Mouse (Mus musculus) liver, embryonic 11.5 days (tissue): ENCODE results near the gene Recql5. TPM values are rescaled to one million over a fixed set of nuclear protein-coding genes. Genes with fewer than 3 reads are reported as not detected.

Source experiments
- ATAC-seq: fragments of 200-750 bp; cut with Nextera tagmentation; replicated peaks from 2 replicates; pipeline ENCODE4 v1.8.0; 2017; ENCODE audit warnings: moderate number of reproducible peaks, mild to moderate bottlenecking, moderate TSS enrichment, moderate library complexity; ENCODE audit not compliant: low FRiP score
- DNase-seq: peaks from one replicate; pipeline ENCODE4 v3.0.0-alpha.2; 2017; ENCODE audit warnings: low spot score
- H3K27ac ChIP-seq: fragments of 300-500 bp; sonication (generic); 2 replicates; pipeline ENCODE4 v1.5.1; 2014; ENCODE audit warnings: mild to moderate bottlenecking, low read depth, low read length, control low read depth
- H3K27me3 ChIP-seq: fragments of 300-500 bp; sonication (generic); replicated peaks from 2 replicates; pipeline ENCODE4 v1.6.1; 2014; ENCODE audit warnings: low read length, mixed read lengths; ENCODE audit not compliant: control insufficient read depth, insufficient read depth
- H3K36me3 ChIP-seq: fragments of 300-500 bp; sonication (generic); 2 replicates; pipeline ENCODE4 v1.6.1; 2014; ENCODE audit warnings: mild to moderate bottlenecking, low read length, moderate library complexity, mixed read lengths; ENCODE audit not compliant: control insufficient read depth, insufficient read depth
- H3K4me1 ChIP-seq: fragments of 300-500 bp; sonication (generic); replicated peaks from 2 replicates; pipeline ENCODE4 v1.6.1; 2014; ENCODE audit warnings: low read length, mixed read lengths; ENCODE audit not compliant: control insufficient read depth, insufficient read depth
- H3K4me2 ChIP-seq: fragments of 300-500 bp; sonication (generic); 2 replicates; pipeline ENCODE4 v1.6.1; 2014; ENCODE audit warnings: mild to moderate bottlenecking, control low read depth, moderate library complexity
- H3K4me3 ChIP-seq: fragments of 300-500 bp; sonication (generic); 2 replicates; pipeline ENCODE4 v1.5.1; 2014; ENCODE audit warnings: low read depth, low read length, control low read depth
- H3K9ac ChIP-seq: fragments of 300-500 bp; sonication (generic); 2 replicates; pipeline ENCODE4 v1.6.1; 2014; ENCODE audit warnings: low read depth, low read length, control low read depth
- H3K9me3 ChIP-seq: fragments of 300-500 bp; sonication (generic); 2 replicates; pipeline ENCODE4 v1.6.1; 2016; ENCODE audit warnings: low read length, inconsistent platforms, mixed read lengths; ENCODE audit not compliant: control insufficient read depth
- WGBS: fragments of 180-500 bp; shearing (Covaris S2); extraction: QIAGEN DNeasy Blood & Tissue Kit; methylation state at CpG from one replicate; pipeline ENCODE4 v1.1.7; 2014; 5-methylcytosine and 5-hydroxymethylcytosine counted together
- polyA plus RNA-seq: library from polyadenylated mRNA; unstranded; fragments of >200 nt; fragmentation: Nextera tagmentation; extraction: Ambion mirVana; gene quantifications from 2 replicates; pipeline ENCODE4 v1.2.1, GENCODE M21; 2014

The Recql5 gene
- polyA plus RNA-seq, 1 experiment from 2014 or later = 22.9 TPM

- no peak overlapping the region for H3K4me3 ChIP-seq
- H3K4me2 ChIP-seq = no peak overlapping the region
- H3K36me3 ChIP-seq = peaks cover 30% of the 10 kb centered on the region
- no peaks in the 10 kb centered on the region for H3K4me1 ChIP-seq
- ATAC-seq = no peak
- H3K9ac ChIP-seq = no peak overlapping the region
- 93% methylated on average over 9 of the region's 9 CpGs for WGBS
- DNase-seq = no peak
- H3K27me3 ChIP-seq = no peaks in the 10 kb centered on the region
- H3K27ac ChIP-seq = no peak overlapping the region
- no peaks in the 10 kb centered on the region for H3K9me3 ChIP-seq
These were observed 15.0 kb upstream of the Recql5 start for GRCm38 (mm10) chr11:115948316-115948715.

GRCm38 (mm10) chr11:115946221-115946828 lies 13.0 kb upstream of the Recql5 start:
- H3K36me3 ChIP-seq = peaks cover 22% of the 10 kb centered on the region
- ATAC-seq = no peak
- no peak overlapping the region for H3K27ac ChIP-seq
- WGBS = 86% methylated on average over 9 of the region's 9 CpGs
- H3K4me1 ChIP-seq = no peaks in the 10 kb centered on the region
- no peaks in the 10 kb centered on the region for H3K9me3 ChIP-seq
- H3K27me3 ChIP-seq = no peaks in the 10 kb centered on the region
- DNase-seq = no peak
- no peak overlapping the region for H3K4me3 ChIP-seq
- H3K4me2 ChIP-seq = no peak overlapping the region
- no peak overlapping the region for H3K9ac ChIP-seq

DNA sequence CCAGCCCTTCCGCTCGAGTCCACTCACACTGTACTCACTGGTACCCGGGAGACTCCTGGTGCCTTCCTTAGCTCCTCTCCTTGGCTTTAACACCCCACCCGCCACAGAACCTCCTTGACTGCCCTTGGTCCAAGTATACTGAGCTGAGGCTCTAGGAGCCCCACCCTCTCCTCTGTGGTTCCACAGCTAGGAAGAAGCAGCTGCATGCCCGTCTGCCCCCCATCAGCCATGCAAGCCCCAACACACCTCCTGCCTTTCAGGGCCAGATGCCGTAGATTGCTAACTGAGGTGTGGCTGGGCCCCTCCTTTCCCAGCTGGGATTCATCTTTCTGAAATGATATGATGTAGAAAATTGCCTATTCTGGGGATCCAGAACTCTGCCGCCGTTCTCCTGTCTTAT lies 12.0 kb upstream of the Recql5 start:
- H3K9ac ChIP-seq = no peak overlapping the region
- no peak for ATAC-seq

GRCm38 (mm10) chr11:115941980-115942379 lies 8.7 kb upstream of the Recql5 start:
- Histone ChIP-seq H3K9me3 (no peaks in the 10 kb centered on the region), H3K36me3 (peaks cover 25% of the 10 kb centered on the region), H3K9ac (no peak overlapping the region), H3K4me3 (no peak overlapping the region), H3K27ac (no peak overlapping the region), H3K4me2 (no peak overlapping the region), H3K27me3 (no peaks in the 10 kb centered on the region), H3K4me1 (no peaks in the 10 kb centered on the region)
- ATAC-seq (no peak), DNase-seq (no peak)
- 89% methylated on average over 7 of the region's 7 CpGs for WGBS

More for the DNA sequence above, 12.0 kb upstream of the Recql5 start:
- DNase-seq = no peak
- Histone ChIP-seq H3K4me3 (no peak overlapping the region), H3K36me3 (peaks cover 21% of the 10 kb centered on the region), H3K27ac (no peak overlapping the region), H3K4me2 (no peak overlapping the region), H3K4me1 (no peaks in the 10 kb centered on the region), H3K9me3 (no peaks in the 10 kb centered on the region), H3K27me3 (no peaks in the 10 kb centered on the region)
- 89% methylated on average over 8 of the region's 8 CpGs for WGBS

- DNase-seq = peak; percentile 43
- peaks cover under 1% of the 10 kb centered on the region for H3K4me1 ChIP-seq
- no peak overlapping the region for H3K9ac ChIP-seq
- ATAC-seq = no peak
- no peaks in the 10 kb centered on the region for H3K27me3 ChIP-seq
- H3K9me3 ChIP-seq = no peaks in the 10 kb centered on the region
- no peak overlapping the region for H3K27ac ChIP-seq
- no peak overlapping the region for H3K4me3 ChIP-seq
- peaks cover 15% of the 10 kb centered on the region for H3K36me3 ChIP-seq
- WGBS = 37% methylated on average over 6 of the region's 6 CpGs
- no peak overlapping the region for H3K4me2 ChIP-seq
These were observed 6.5 kb upstream of the Recql5 start for GRCm38 (mm10) chr11:115939690-115940329.

DNA sequence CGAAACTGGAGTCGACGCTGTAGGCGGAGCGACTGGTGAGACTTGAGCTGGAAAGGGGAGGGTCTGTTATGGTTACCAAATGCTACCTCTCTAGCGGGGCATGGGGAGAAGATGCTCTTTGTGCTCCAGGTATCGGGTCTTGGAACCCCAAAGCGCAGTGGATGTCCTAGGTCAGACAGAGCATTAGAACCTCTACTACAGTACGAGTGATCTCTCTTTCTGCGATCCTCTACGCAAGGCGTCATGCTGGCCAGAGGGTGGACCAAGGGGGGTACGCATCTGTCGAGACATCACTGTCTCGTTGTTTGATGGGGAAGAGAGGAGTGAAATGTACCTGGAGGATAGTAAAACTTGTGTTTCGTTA lies 452 bp upstream of the Recql5 start:
- H3K36me3 ChIP-seq = peaks cover 3% of the 10 kb centered on the region; the same call in 1 of the 2 replicates
- peak overlapping the region; percentile 78 for H3K9ac ChIP-seq
- H3K4me1 ChIP-seq = peaks cover 17% of the 10 kb centered on the region
- no peak overlapping the region for H3K27ac ChIP-seq
- ATAC-seq (peak; percentile 39), DNase-seq (no peak)
- H3K9me3 ChIP-seq = no peaks in the 10 kb centered on the region
- no peaks in the 10 kb centered on the region for H3K27me3 ChIP-seq
- peak overlapping the region; percentile 88 for H3K4me3 ChIP-seq
- WGBS = under 1% methylated on average over 16 of the region's 16 CpGs
- peak overlapping the region; percentile 96 for H3K4me2 ChIP-seq

GRCm38 (mm10) chr11:115931235-115931634 lies 2.0 kb downstream of the Recql5 start:
- H3K27me3 ChIP-seq = no peaks in the 10 kb centered on the region
- H3K9ac ChIP-seq = no peak overlapping the region
- H3K36me3 ChIP-seq = no peaks in the 10 kb centered on the region; the same call in 1 of the 2 replicates
- no peak overlapping the region for H3K27ac ChIP-seq
- 62% methylated on average over 3 of the region's 3 CpGs for WGBS
- H3K4me3 ChIP-seq = no peak overlapping the region
- ATAC-seq (no peak), DNase-seq (no peak)
- H3K4me2 ChIP-seq = no peak overlapping the region
- peaks cover 17% of the 10 kb centered on the region for H3K4me1 ChIP-seq
- no peaks in the 10 kb centered on the region for H3K9me3 ChIP-seq

- ATAC-seq (no peak), DNase-seq (no peak)
- no peak overlapping the region for H3K4me3 ChIP-seq
- H3K4me1 ChIP-seq = peaks cover 17% of the 10 kb centered on the region
- WGBS = 66% methylated on average over 3 of the region's 3 CpGs
- no peak overlapping the region for H3K9ac ChIP-seq
- H3K4me2 ChIP-seq = no peak overlapping the region
- no peak overlapping the region; the same call in 1 of the 2 replicates for H3K27ac ChIP-seq
- no peaks in the 10 kb centered on the region for H3K9me3 ChIP-seq
- no peaks in the 10 kb centered on the region for H3K27me3 ChIP-seq
- no peaks in the 10 kb centered on the region for H3K36me3 ChIP-seq
These were observed 3.5 kb downstream of the Recql5 start for GRCm38 (mm10) chr11:115929818-115930217.

DNA sequence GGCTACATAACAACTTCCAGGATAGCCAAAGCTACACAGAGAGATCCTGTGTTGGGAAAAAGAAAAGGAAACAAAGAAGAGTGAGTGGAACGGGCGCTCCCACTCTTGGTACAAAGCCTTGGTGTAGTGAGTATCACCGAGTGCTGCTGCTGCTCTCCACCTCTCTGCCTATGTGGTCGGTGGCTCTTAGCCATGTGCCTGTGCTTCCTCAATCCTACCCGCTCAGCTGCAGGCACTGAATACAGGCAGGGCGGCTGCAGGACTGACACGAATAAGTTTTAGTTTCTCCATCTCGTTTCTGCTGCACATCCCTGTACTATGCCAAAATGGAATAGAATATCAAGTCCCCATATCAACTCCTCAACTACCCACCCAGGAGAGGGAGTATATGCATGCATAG lies 4.2 kb downstream of the Recql5 start:
- H3K4me3 ChIP-seq = no peak overlapping the region
- 82% methylated on average over 8 of the region's 8 CpGs for WGBS
- no peak overlapping the region for H3K9ac ChIP-seq
- H3K27me3 ChIP-seq = no peaks in the 10 kb centered on the region
- DNase-seq = no peak
- no peak for ATAC-seq
- H3K36me3 ChIP-seq = no peaks in the 10 kb centered on the region
- H3K27ac ChIP-seq = no peak overlapping the region
- no peaks in the 10 kb centered on the region for H3K9me3 ChIP-seq
- H3K4me2 ChIP-seq = no peak overlapping the region
- H3K4me1 ChIP-seq = peaks cover 9% of the 10 kb centered on the region
